Mouse (Mus musculus) C2C12 (cell line): ENCODE data around the gene Flcn. TPM values are rescaled to one million over a fixed set of nuclear protein-coding genes. Genes with fewer than 3 reads are reported as not detected.
"Not testable (repeated sequence)": the region's sequence is repeated elsewhere in the genome, so short reads cannot be mapped to it uniquely, and the experiment has no call there.

ENCODE experiments used
- H3K27me3 ChIP-seq: one replicate; pipeline ENCODE4 v1.6.1; 2011; ENCODE audit not compliant: control insufficient read depth, insufficient read depth, insufficient read length
- H3K36me3 ChIP-seq: one replicate; pipeline ENCODE4 v1.6.1; 2011; ENCODE audit not compliant: control insufficient read depth, insufficient read depth
- H3K4me3 ChIP-seq: one replicate; pipeline ENCODE4 v1.5.1; 2011; ENCODE audit warnings: mild to moderate bottlenecking, control low read depth; ENCODE audit not compliant: poor library complexity, insufficient read depth, severe bottlenecking
- H3K79me2 ChIP-seq: one replicate; pipeline ENCODE4 v1.6.1; 2011; ENCODE audit not compliant: control insufficient read depth, insufficient read depth
- H3K79me3 ChIP-seq: one replicate; pipeline ENCODE4 v1.6.1; 2011; ENCODE audit warnings: low read depth, control low read depth
- H3ac ChIP-seq: one replicate; pipeline ENCODE3; 2011; ENCODE audit warnings: low read depth; ENCODE audit not compliant: control insufficient read depth, insufficient read length
- CEBPB ChIP-seq: IDR thresholded peaks from one replicate; pipeline ENCODE4 v1.6.1; 2011; ENCODE audit warnings: low read depth, mild to moderate bottlenecking, control low read depth, moderate library complexity
- CTCF ChIP-seq: IDR thresholded peaks from one replicate; pipeline ENCODE4 v1.5.1; 2011; ENCODE audit not compliant: control insufficient read depth, insufficient read depth, insufficient read length
- FOSL1 ChIP-seq: IDR thresholded peaks from one replicate; pipeline ENCODE4 v1.8.0; 2011; ENCODE audit warnings: mild to moderate bottlenecking, low read length; ENCODE audit not compliant: poor library complexity, insufficient read depth, severe bottlenecking
- MAX ChIP-seq: IDR thresholded peaks from one replicate; pipeline ENCODE4 v1.6.1; 2011; ENCODE audit warnings: mild to moderate bottlenecking, control low read depth
- MYOD1 ChIP-seq: IDR thresholded peaks from one replicate; pipeline ENCODE4 v1.6.1; 2011; ENCODE audit warnings: low read depth; ENCODE audit not compliant: control insufficient read depth, insufficient read length
- MYOG ChIP-seq: IDR thresholded peaks from one replicate; pipeline ENCODE4 v1.6.1; 2011; ENCODE audit not compliant: control insufficient read depth, insufficient read length; ENCODE audit errors: extremely low read depth
- USF1 ChIP-seq: IDR thresholded peaks from one replicate; pipeline ENCODE4 v1.6.1; 2011; ENCODE audit warnings: low read depth, mild to moderate bottlenecking, control low read depth, moderate library complexity
- polyA plus RNA-seq: library from polyadenylated mRNA; unstranded; fragments of >200 nt; fragmentation: generic; extraction: Trizol; gene quantifications from one replicate; pipeline ENCODE4 v1.2.1, GENCODE M21; 2012; ENCODE audit warnings: missing spikeins

Gene Flcn
- polyA plus RNA-seq, 1 experiment, result 20.7 TPM

GRCm38 (mm10) chr11:59839459-59840126 lies 29.8 kb upstream of the Flcn start, which contains the start of gene Cops3:
Gene Cops3 (minus strand): TSS chr11:59839838.
- Histone ChIP-seq H3K4me3 (peak within 1 kb of the TSS; percentile 99), H3K27me3 (no peaks in the 10 kb centered on the region), H3K79me2 (peaks cover 45% of the 10 kb centered on the region), H3K79me3 (peaks cover 37% of the 10 kb centered on the region), H3K36me3 (peaks cover 41% of the 10 kb centered on the region), H3ac (peak within 1 kb of the TSS; percentile 100)
- TF ChIP-seq MYOG (no peak), USF1 (no peak), MYOD1 (no peak), CEBPB (no peak), CTCF (no peak), MAX (no peak), FOSL1 (no peak)

DNA sequence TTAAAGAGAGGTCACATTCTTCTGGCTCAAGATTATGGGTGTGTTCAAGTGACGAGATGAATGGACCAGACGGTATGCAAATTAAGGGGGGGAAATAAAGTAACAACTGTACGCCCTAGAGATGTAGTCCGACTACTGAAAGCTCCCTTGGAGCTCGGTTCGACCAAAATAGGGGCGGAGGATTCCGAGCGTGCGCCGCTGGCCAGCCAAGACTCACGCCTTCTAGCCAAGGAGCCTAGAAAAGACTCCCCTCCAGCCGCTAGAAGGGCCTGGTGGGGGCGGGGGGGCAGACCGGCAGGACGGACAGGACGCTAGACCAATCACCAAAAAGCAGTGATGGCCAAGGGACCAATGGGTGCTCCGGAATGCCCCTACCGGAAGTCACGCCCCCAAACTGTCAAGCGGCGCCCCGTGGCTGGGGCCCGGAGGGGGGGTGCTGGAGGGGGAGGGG lies 29.2 kb upstream of the Flcn start, which contains the start of gene Nt5m:
Nt5m (plus strand) TSS at position 440 of the 451 bp plus-strand sequence.
- Histone ChIP-seq H3K27me3 (no peaks in the 10 kb centered on the region), H3K4me3 (peak within 1 kb of the TSS; percentile 99), H3ac (peak within 1 kb of the TSS; percentile 100), H3K79me3 (peaks cover 38% of the 10 kb centered on the region), H3K79me2 (peaks cover 47% of the 10 kb centered on the region), H3K36me3 (peaks cover 41% of the 10 kb centered on the region)
- no peak for TF ChIP-seq MYOG
- TF ChIP-seq FOSL1, result no peak
- TF ChIP-seq MYOD1, result no peak
- peak; percentile 15 for TF ChIP-seq MAX
- TF ChIP-seq USF1, result peak; percentile 2
- TF ChIP-seq CTCF, result no peak
- TF ChIP-seq CEBPB, result no peak

DNA sequence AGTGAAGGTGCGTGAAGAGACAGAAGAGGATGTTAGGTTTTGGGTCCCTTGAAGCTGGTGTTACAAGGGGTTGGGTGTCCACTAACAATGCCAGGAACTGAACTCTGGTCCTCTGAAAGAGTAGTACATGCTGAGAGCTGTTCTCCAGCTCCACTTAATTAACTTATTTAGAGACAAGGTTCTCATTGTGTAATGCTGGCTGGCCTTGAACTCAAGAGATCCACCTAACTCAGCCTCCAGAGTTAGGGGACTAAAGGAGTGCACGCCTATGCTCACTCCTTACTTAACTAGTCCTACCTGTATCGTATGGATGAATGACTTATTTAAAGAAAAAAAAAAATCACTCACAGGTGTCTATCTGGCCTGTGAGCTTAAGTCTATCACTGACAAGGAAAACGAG lies 28.6 kb upstream of the Flcn start:
- H3K27me3 ChIP-seq, result no peaks in the 10 kb centered on the region
- peaks cover 38% of the 10 kb centered on the region for H3K79me3 ChIP-seq
- peaks cover 40% of the 10 kb centered on the region for H3K36me3 ChIP-seq
- H3K4me3 ChIP-seq, result peak overlapping the region; percentile 99
- TF ChIP-seq FOSL1, result no peak
- TF ChIP-seq MYOG, result no peak
- no peak for TF ChIP-seq CEBPB
- TF ChIP-seq MYOD1, result no peak
- TF ChIP-seq MAX, result no peak
- TF ChIP-seq USF1, result no peak
- TF ChIP-seq CTCF, result no peak
- H3K79me2 ChIP-seq, result peaks cover 51% of the 10 kb centered on the region
- peak overlapping the region; percentile 18 for H3ac ChIP-seq

GRCm38 (mm10) chr11:59837789-59838188 lies 28.0 kb upstream of the Flcn start:
- peaks cover 51% of the 10 kb centered on the region for H3K79me2 ChIP-seq
- H3K27me3 ChIP-seq, H3K4me3 ChIP-seq, H3ac ChIP-seq: not testable (repeated sequence)
- peaks cover 40% of the 10 kb centered on the region for H3K36me3 ChIP-seq
- peaks cover 35% of the 10 kb centered on the region for H3K79me3 ChIP-seq

DNA sequence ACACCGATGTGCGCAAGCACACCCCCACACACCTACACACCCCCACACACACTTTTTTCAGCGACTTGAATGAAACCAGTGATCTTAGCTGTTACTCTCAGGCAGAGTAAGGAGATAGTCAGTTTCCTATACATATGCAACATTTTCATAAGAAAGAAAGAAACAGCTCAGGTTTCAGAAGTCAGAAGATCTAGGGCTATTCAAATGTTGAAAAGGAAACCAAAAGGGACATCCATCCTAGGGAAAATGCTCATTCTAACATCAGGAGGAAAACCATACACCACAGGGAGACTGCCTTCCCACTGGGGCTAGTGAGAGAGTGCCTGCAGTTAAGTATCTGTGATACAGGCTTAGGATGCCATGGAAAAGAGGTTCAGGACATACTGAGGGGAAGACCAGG lies 11.8 kb upstream of the Flcn start:
- no peaks in the 10 kb centered on the region for H3K27me3 ChIP-seq
- no peaks in the 10 kb centered on the region for H3K79me2 ChIP-seq
- H3ac ChIP-seq, result no peak overlapping the region
- TF ChIP-seq USF1, result no peak
- no peak for TF ChIP-seq MYOG
- no peak for TF ChIP-seq MYOD1
- TF ChIP-seq CEBPB, result no peak
- TF ChIP-seq CTCF, result no peak
- TF ChIP-seq FOSL1, result no peak
- TF ChIP-seq MAX, result no peak
- H3K36me3 ChIP-seq, result peaks cover 96% of the 10 kb centered on the region
- no peak overlapping the region for H3K4me3 ChIP-seq
- H3K79me3 ChIP-seq, result no peaks in the 10 kb centered on the region

DNA sequence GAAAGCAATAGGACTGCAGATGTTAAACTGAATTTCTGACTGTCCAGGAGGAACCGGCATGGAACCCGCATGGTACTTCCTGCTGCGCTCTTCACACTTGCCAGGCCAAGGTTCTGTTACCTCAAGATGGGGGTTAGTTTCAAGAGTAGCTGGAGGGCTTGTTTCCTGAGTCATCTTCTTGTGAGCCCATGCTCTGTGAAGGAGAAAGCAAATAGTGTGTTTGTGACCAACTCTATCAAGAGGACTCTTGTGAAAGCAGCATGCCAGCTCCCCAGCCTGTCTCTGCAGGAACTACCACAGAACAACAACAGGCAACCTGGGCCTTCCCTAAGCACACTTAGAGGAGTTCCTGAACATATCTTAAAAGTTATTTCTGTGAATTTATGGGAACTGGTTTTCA lies 8.1 kb upstream of the Flcn start:
- H3K79me2 ChIP-seq, result no peaks in the 10 kb centered on the region
- H3K27me3 ChIP-seq, result no peaks in the 10 kb centered on the region
- H3K4me3 ChIP-seq, result no peak overlapping the region
- H3K79me3 ChIP-seq, result no peaks in the 10 kb centered on the region
- no peak for TF ChIP-seq CTCF
- no peak for TF ChIP-seq USF1
- no peak for TF ChIP-seq MYOD1
- no peak for TF ChIP-seq FOSL1
- TF ChIP-seq MAX, result no peak
- TF ChIP-seq CEBPB, result no peak
- no peak for TF ChIP-seq MYOG
- H3K36me3 ChIP-seq, result peaks cover 69% of the 10 kb centered on the region
- H3ac ChIP-seq, result no peak overlapping the region
